Mouse (Mus musculus) gastrocnemius, postnatal 36 days (tissue): Measurements from ENCODE around the gene Cep41. TPM values are rescaled to one million over a fixed set of nuclear protein-coding genes. Genes with fewer than 3 reads are reported as not detected.

Experiments used
- DNase-seq, 2 experiments: peaks; one replicate each; pipeline ENCODE4 v3.0.0; 2022
- intact Hi-C: fragments of 180-260 bp; cut with DNase I; formaldehyde crosslinking; loops from one replicate; pipeline ENCODE4 v1.15.1; 2025
- total RNA-seq, 2 experiments: library from RNA; stranded (reverse); gene quantifications; 2 replicates each; pipeline ENCODE4 v1.2.3; 2021

Gene Cep41
- total RNA-seq, 2 experiments from 2014 or later, result 0.47 to 0.79 TPM

DNA sequence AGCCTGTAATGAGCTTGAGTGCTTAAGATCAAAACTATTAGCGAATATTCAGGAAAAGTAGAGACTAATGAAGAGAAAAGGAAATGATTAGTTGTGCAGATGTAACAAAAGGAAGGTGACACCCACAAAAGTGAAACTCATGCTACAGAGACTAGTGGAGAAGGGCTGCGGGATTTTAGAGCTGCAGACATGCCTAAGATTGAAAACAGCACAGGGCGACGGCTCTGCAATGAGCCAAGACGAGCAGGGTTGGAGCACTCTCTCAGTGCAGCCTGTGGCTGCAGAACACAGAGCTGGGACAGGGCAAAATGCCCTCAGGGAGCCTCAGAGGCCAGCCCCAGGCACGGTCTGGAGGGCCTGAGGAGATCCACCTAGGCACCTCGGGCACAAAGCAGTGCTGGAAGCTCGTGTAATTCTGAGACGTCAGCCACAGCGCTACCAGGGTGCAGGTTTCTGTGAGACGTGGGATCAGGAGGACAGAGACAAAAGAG lies 18.2 kb downstream of the Cep41 start:
- intact Hi-C loops, result loop anchor here (10.0 kb wide), 1 partner anchor 131 kb away; the partner anchor contains the start of gene Cpa2
- peak in 1 of 2 experiments; percentile 45 for DNase-seq

DNA sequence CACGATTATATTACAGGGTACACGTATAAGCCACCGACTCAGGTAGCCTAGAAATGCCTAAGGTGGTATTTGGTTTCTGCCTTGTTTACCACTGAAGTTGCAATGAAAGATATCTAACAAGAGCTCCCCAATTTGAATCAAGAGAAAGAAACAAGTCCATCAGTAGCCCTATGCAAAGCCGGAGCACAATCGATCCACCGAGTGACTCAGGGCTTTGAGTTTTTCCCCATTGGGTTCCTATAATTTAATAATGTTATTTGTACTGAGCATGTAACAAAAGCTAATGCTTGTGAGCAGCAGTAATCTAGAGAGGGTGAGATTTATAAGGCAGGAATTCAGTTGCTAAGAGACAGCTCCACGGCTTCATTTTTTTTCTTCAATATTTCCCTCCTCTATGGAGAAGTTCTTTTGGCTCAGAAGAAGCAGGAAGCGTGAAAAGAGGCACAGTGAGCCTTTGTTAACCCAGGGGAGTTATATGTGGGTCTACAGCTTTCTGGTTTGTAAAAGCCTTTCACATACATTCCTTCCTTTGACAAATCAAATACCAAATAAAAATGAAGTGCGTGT lies 18.8 kb downstream of the Cep41 start:
- intact Hi-C loops, result loop anchor here (10.0 kb wide), 1 partner anchor 130 kb away; the partner anchor contains the start of gene Cpa2
- no peak for DNase-seq

DNA sequence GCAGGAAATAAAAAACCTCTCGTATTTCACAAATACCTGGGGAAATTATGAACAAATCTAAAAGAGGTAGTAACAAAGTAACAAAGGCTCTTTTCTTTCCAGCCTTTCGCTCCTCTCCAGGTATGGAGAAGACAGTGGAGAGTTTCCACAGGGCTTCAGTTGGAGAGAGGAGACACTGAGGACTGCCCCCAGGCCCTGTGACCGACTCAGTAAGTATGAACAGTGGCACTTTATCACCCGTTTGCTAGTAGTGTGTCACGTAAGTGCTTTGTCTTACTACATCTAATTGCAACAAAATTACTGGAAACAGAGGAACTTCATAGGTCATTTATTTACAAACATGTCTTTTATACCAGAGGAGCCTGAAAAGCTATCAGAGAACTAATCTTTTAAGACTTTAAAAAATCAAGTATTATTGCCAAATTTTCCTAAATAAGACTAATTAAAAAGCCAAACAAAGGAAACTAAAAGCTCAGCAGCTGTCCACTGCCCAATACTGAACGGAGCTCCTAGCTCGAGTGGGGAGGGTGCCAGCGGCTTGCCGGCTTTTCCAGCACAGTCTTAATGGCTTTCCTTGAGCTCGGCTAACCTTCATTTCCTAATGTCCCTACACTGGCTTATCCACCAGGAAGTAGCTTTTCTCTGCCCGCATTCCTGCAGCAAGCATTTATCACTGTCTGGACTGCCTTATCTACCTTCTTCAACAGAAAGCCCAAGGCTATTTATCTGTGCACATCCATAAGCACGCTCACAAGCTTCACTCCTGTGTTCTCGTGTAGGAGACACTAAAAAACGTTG lies 19.6 kb downstream of the Cep41 start:
- DNase-seq, result peak in 1 of 2 experiments; percentile 50
- intact Hi-C loops, result loop anchor here (10.0 kb wide), 1 partner anchor 129 kb away; the partner anchor contains the start of gene Cpa2

DNA sequence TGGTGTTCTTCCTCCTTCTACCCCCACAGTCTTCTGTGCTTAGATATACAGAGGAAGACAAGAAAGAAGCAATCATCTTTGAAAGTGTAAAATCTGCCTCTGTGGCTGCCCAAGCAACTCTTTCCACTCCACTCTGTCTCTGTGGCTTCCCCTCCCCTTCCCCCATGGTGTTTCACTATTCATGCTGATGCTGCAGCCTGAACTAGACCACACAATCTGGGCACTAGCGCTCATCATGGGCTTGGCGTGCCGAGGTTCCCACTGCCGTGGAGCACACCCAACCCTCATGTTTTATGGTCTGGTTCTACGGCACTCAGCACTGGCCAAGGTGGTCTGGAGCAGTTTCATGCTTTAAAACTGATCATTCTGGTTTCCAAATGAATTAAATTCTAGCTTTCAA lies 21.9 kb downstream of the Cep41 start:
- DNase-seq, result no peak
- intact Hi-C loops, result loop anchor here (10.0 kb wide), 1 partner anchor 127 kb away; the partner anchor contains the start of gene Cpa2

DNA sequence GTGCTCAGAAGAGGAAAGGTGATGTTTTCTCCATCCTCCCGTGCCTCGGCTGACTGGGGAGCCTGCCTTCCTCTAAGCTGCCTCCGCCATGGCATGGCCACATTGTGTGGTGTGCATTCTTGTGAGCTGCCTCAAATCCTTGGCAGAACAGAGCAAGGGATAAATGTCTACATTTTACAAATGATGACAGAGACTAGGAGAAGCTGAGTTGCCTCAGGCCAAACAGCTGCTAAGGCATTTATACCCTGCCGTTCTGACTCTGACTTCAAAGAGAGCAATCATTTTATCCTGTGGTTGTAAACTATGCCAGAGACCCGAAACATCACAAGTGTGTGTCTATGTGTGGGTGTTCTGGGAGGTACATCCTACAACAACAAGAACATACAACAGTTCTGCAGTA lies 26.0 kb downstream of the Cep41 start:
- DNase-seq, result no peak
- intact Hi-C loops, result no loop called here

DNA sequence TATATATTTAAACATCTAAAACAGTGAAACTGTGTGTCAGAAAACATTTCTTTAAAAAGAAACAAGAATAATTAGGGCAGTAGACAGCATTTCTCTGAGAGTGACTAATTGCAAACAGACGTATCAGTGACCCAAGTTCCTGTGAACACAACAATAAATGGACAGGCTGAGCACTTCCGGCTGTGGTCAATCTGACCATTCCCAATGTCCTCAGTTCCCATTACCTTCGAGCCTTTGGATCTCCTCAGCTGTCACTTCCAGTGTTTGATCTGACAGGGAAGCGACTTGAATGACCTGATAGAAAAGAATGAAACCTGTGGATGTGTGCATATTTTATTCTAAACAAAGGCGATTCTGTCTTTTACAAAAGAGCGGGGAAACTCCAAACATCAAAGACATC lies 27.5 kb downstream of the Cep41 start:
- DNase-seq, result no peak
- intact Hi-C loops, result no loop called here

DNA sequence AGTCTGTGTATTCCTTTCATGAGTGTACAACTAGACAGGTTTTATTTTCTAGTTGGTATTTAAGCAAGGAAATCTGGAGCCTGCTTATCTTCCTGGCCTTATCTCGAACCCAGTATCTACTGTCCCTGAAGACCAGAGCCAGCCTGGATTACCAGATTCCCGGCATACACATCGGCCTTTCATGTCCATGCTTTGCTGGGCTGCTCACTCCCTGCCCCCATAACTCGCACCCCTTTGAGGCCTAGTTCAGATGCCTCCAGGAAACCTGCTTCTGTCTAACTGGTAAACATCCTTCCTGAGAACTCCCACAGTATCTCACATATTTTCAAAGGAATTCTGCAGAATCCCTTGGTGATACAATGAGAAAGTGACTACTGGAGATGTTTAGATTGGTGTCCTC lies 28.3 kb downstream of the Cep41 start:
- no peak for DNase-seq
- intact Hi-C loops, result no loop called here

DNA sequence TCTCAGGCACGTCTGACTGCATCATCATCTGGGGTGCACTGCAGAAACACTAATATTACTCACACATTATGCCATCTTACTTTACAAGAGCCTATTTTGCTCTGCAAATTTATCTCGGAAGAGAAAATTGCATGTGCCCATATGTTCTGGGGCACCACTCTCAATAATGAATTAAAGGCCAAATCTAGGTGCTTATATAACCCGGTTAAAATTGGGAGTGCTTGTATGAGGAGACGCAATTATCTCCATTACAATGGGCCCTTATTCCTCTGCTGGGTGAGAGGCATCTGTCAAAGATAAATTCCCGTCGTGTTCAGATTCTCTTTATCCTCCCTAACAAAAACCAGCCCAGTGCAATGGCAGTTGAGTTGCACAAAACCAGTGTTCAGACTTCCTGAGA lies 28.8 kb downstream of the Cep41 start:
- intact Hi-C loops, result no loop called here
- DNase-seq, result no peak

DNA sequence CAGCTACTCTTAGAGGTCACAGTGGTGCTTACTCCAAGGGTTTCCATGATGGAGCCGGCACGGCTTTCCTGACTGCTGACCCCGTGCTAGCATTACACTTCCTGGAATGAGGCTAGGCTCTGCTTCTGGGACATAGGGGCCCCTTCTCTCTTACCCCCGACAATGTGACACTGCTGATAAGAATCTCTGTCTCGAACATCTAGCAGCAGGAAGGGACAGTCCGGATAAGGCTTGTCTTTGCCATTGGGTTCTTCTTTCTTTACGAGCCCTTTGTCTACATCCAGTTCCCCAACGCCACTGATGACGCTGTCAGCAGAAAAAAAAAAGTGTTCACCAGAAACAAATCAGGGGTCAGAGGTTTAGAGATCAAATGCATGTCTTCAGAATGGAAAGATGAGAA lies 34.9 kb downstream of the Cep41 start:
- intact Hi-C loops, result no loop called here

DNA sequence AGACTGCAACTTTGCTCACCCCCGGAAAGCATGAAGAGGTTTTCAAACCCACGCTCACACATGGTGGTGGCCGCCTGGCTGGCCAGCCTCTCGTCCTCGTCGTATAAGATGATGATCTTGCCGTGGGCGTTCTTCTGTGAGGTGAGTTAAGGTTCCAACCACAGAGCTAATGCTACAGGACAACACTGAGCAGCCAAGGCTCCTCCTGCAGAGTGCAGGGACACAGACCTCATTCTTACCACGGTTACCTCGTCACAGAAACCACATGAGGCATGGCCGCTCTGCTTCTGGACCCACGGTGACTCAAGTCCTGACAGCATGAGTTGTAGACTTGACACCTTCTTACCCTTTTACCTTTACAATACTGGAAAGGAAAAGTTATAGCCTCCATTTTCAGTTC lies 36.3 kb downstream of the Cep41 start:
- no peak for DNase-seq
- intact Hi-C loops, result no loop called here

More for the DNA sequence above, 34.9 kb downstream of the Cep41 start:
- DNase-seq, result no peak

DNA sequence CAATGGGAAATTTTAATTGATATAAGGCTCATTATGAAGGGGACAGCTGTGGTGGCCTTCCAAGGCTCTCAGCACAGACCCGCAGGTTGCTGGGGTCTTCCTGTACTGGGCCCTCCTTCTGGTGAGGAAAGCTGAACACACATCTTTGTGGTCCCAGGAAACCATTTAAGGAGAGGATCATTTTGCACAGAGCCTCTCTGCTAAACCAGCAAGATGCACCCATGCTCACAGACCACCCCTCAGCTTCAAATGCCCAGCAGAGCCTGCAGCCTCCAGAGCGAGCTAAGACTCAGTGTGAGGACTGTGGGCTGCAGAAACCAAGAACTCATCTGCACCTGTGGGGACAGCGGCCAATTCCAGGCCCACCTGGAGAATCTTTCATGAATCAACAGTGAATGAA lies 38.6 kb downstream of the Cep41 start:
- intact Hi-C loops, result no loop called here
- DNase-seq, result no peak

DNA sequence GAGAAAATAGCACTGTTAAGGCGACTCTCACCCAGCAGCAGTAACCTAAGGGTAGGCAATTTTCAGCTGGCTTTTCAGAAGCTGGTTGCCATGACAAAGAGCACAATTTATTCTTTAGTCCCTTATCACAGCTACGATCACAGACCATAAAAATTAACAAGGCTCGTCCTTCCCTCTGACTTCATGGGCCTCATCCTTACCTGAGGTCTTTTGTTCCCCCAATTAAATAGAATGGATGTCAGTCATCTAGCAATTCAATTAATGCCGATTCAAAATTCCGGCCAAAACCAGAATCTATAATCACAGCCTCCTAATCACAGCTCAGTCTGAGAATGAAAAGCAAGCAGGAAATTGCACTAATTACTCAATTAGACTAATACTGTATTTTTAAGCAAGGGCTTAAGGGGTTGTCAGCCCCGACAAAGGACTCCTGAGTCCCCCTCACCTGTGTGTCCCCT lies 39.1 kb downstream of the Cep41 start:
- intact Hi-C loops, result no loop called here
- no peak for DNase-seq

DNA sequence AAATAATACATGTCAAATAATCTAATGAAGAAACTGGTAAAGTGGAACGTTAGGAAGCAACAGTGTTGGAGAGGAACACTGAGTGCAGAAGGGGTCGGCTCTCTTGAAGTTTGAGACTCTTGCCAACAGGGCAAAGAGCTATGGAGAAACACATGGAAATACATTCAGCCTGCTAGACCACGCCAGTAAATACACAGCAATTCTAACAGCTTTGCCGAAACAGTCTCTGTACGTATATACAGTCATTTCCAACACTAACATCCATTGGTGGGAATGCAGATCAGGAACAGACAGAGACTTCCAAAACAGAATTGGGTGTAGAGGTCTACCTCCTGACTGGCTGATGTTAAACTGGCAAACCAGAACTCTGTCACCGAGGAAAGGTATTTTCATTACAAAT lies 40.0 kb downstream of the Cep41 start:
- intact Hi-C loops, result no loop called here
- DNase-seq, result no peak

DNA sequence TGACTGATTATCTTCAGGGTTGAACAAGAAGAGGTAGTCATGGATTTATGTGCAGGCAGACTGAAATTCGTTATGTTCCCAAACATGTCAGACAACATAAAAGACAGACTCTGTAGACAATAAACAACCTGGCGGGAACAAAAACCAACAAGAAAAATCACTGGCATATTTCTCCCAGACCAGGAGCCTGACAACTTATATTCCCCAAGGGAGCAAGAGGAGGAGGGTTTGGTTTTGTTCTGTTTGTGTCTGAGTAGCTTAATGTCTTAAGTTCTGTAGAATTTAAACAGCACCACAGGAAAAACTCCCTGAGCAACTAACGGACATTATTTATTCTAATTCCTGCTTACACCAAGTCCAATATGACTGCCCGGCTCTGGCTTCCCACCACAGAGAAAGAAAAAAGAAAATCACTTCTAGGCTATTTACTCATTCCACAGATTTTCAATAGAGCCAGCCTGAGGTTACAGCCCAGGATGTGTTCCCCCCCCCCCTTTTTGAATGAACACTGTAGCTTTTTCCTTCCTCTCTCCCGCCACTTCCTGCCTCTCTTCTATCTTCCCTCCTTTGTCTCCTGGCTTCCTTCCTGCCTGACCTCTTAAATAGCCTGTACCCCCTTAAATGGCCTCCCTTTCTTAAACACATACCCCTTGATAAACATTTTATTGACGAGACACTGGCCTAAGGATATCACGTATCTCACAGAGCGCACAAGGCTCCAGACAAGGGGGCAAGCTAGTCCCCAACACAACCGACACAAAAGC lies 40.9 kb downstream of the Cep41 start:
- intact Hi-C loops, result no loop called here
- DNase-seq, result no peak

DNA sequence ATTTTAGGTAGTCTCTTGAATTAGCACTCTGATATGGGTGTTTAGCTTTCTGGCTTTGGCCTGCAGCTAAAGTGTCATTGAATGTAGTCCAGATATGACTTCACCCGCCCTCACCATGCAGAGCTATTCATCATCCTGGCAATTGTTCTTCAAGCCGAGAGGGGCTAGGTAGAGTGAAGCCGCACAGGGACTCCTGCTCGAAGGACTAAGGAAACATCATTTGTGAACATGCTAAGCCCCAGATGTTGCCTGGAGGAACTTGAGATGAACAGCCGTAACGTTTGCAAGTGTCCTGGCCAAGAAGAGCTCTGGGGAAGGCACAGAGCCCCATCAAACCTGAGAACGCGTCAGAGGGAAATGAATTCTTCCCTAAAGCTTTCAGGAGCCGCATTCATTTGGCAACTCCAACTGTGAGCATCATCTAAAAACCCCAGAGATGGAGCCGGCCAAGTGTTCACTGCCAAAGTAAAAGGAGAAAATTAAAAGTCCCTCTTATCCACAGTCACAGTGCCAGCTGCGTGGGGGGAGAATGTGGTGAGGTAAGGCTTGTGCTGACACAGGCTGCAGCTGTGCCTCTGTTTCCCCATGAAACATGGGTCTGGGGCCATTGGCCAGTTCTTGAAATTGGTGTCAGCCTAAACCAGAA lies 43.8 kb downstream of the Cep41 start:
- peak; percentile 25 to 49 for DNase-seq
- intact Hi-C loops, result no loop called here

DNA sequence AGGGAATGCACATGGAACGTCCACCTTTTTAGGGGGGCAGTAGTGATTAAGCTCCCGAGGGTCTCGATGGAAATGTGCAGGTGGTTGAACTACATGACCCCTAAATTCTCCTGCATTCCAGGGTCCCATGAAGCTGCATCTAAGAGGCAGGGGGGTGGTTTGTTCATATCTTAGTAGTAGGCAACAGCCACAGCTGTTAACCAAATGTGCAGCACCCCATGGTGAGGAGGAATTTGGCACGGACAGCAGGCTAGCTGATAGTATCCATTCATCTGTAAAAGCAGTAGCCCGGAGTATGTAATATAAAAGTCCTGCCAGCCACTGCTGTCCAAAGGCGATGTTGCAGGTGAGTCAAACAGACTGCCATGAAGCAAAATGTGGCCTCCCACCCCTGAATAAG lies 48.2 kb downstream of the Cep41 start:
- intact Hi-C loops, result no loop called here
- DNase-seq, result no peak

DNA sequence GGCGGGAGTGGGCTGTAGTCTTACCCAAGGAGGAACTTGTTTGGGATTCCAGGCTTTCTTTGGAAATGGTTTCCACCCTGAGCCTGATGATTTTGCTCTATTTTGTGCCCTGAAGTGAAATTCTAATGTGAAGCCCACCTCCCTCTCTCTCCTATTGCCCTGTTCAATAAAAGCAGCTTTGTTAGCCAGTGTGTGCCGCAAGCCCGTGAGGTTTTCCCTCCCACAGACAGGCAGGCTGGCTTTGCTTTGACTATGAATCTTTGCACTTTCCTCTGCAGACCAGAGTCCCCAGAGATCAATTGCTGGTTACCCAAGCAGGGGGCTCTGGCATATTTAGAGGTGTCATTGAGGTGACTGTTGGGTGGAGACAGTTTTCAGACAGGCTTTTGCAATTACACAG lies 49.1 kb downstream of the Cep41 start:
- intact Hi-C loops, result no loop called here
- no peak for DNase-seq

DNA sequence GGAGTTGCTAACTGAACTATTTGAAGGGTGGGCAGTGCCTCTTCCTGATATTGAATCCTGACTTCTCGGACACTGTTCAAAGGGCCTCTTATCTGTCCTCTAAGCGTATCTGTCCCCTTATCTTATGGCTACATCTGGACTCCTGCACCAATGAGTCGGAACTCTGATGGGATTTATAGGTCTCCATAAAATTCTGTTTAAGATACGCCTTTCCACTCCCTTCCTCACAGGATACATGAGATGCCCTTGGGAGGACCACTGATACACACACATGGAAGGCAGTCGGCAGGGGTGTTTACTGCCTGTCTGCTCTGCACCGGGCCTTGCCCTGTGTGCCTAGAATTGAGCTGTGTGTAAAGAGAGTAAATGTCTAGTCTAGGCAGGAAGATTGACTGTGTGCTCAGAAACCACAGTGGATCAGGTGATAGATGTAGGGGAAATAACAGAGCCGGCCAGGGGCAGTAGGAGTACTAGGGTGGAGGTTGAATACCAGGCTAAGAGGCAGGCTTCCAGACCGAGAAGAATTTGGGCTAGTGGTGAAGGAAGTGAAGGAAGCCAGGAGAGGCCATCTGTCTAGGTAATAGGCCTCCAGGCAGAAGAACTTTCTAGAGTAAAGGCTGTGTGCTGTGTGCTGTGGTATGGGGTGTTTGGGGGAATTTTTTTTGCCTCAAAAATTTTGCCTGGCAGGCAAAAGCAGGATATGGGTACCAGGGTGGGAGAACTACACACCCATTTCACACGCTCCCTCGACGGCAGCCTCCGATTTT lies 49.7 kb downstream of the Cep41 start:
- no peak for DNase-seq
- intact Hi-C loops, result no loop called here

DNA sequence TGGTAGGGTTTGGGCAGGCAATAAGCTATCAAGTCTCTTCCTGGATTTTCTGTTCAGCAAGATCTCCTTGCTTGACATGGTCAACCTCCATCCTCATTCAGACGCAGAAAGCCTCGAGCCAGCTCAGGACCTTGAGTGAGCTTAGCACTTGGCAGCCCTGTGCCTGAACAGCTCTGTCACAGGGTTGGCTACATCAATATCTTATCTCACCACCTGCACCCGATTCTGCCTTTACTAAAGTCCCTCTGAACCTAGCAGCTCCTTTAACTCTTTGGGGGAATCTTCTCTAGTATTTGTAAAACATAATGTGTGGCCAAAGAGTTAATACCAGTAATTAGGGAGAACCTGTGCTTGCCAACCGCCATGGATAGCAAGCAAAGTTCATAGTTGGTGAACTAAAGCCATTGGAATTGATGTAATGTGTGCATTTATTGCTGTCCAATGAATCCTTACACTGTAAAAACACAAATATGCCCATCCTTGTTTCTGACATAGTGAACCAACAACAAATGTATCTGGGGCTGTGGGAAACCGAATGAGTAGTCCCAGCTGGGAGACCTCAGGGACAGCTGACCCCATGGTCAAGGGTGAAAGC lies 54.8 kb downstream of the Cep41 start, which contains the start of gene Cpa1:
TSS of gene Cpa1 (plus strand) at position 545 of the 595 bp plus-strand sequence.
- DNase-seq, result no peak
- intact Hi-C loops, result no loop called here
